Mouse (Mus musculus): ENCODE results near the gene Stk39.
"Not testable (repeated sequence)": the region's sequence is repeated elsewhere in the genome, so short reads cannot be mapped to it uniquely, and the experiment has no call there.

Stk39 gene

DNA sequence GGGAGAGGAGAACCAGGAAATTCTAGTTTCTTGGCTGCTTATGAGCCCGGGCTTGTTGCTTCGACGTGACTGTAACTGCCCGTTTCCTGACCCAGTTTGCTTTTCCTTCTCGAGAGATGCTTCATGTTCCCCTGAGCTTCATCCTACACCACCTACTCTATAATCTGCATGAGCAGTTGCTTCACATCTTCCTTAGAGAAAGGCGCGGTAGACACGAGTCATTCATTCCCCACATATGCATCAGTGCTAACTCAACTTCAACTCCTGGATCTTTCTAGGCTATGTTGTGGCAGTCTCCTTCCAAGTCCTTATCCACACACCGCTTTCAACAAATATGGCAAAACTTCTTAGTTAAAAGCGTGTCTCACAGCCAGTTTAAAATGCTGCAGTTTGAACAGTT is 184.0 kb downstream of the Stk39 start:
- DNase-seq (ENCODE audit: low spot score) = no peak

DNA sequence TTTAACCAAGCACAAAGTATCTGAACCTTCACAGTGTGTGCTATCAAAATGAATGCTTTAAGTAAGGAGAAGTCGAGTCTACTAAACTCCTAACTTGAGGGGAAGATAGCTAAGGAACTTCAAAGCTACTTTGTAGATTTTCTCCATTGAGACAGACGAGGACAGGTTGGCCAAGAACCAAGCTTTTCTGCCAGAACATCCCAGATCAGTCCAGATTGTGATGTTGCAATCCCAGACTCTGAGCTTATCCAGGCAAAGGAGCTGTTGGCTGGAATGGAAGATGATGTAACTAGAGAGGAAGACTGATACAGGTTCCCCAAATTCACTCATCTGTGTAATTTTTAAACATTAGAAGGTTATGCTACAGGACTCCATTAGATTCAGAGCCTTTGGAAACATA is 187.7 kb downstream of the Stk39 start:
- DNase-seq (ENCODE audit: low spot score) = no peak

DNA sequence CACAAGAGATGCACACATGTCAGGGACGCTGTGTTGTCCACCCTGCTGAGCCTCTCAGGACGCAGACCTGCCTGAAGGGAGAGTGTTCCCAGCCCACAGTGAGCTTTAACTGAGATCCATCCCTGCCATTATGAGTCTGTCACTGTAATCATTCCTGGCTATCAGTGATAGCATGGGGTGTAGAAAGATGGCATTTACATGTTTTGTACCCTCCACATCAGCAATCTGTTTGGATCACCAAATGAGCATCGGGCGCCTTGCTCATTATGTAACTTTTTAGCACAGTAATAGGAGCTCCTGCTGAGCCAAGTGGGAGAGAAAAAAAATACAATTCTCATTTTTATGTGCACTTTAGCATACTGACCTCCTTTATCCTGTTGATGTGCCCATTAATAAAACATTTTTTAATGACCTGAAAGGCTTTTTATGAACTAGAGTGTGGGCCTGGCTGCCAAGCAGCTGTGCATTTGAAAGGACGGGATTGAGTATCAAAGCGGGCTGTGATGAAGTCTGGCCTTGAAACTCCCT is 189.0 kb downstream of the Stk39 start:
- DNase-seq (ENCODE audit: low spot score) = no peak

DNA sequence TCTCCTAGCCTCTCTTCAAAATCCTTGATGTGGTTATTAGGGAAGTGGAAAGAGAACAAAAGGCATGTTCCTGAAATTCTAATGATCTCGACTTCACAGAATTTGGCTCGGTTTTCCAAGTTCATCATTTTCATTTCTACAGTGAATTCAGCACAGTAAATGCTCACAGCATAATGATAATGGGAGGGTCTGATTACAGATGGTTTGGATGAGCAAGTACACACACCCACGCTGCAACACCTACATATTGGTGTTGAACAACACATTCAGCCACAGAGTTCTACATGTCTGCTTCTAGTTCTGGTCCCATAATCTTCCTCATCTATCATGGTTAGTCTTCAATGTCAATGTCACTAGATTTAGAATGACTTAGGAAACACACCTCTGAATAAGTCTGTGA is 190.5 kb downstream of the Stk39 start:
- no peak for DNase-seq (ENCODE audit: low spot score)

- no peak for DNase-seq (ENCODE audit: low spot score)
These were observed 200.8 kb downstream of the Stk39 start for GRCm38 (mm10) chr2:68271301-68271700.

DNA sequence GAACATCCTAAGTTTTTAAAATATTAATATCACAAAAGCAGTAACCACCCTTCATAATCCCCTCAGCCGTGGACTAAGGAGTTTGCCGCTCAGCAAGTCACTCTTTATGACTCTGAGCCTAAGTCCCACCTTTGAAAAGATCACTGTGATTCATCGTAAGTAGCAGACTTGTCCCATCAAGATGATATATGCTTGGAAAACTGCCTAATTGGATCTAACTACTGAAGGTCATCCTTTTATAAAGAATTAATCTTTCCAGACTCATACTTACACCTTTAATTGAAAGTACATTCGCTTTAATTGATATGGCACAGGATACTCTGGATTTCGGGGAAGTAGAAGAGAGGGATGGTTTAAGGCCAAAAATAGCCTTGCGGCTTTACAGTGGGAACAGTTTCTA is 201.2 kb downstream of the Stk39 start:
- no peak for DNase-seq (ENCODE audit: low spot score)

DNA sequence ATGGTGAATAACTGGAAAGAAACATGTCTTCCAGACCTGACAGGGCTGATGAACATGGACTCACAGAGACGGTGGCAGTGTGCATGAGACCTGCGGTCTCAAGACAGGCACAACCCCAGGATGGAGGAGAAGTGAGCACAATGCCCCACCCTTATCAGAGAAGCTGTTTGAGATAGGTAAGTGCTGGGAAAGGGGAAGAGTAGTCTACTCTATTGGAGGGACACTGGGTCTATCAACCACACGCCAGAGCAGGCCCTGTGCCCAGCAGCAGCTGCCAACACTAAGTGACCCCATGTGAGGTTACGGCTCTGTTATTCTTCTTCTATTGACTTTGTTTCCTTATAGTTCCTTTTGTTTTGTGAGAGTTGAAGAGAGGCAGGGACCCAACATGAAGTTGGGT is 202.4 kb downstream of the Stk39 start:
- no peak for DNase-seq (ENCODE audit: low spot score)

DNA sequence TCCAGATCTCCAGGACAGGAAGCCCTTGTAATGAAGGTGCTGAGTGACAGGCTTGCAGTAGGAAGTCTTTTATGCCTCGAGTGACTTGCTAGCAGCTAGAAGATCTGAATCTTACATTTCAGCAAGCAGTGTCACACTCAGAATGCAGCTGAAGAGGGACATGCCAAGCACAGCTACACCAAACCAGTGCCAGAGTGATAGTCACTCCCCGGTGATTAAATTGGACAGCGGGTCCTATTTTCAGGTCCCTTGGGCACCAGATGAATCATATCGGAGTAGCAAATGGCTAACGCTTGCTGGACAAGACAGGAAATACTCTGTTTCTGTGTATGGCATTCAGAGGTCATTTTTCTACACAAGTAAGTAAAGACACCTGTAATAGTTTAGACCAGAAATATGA is 207.2 kb downstream of the Stk39 start:
- no peak for DNase-seq (ENCODE audit: low spot score)

DNA sequence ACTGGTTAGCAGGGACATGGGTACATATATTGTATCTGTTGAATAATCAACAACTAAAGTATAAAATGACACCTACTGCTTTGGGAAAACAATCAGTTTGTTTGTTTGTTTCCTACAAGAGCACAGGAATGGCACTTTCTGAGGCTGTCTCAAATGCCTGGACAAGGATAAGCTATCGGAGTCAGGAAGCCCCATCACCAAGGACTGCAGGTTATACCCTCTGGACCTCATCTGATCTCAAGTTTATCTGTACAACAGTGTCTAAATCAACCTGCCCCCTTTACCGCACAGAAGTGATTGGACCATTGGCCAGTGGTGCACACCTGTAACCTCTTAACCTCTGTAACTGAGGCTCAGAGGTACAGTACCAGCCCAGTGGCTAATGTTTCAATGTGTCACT is 211.2 kb downstream of the Stk39 start:
- DNase-seq (ENCODE audit: low spot score) = no peak

GRCm38 (mm10) chr2:68257571-68257970 is 214.5 kb downstream of the Stk39 start:
- DNase-seq (ENCODE audit: low spot score) = no peak

DNA sequence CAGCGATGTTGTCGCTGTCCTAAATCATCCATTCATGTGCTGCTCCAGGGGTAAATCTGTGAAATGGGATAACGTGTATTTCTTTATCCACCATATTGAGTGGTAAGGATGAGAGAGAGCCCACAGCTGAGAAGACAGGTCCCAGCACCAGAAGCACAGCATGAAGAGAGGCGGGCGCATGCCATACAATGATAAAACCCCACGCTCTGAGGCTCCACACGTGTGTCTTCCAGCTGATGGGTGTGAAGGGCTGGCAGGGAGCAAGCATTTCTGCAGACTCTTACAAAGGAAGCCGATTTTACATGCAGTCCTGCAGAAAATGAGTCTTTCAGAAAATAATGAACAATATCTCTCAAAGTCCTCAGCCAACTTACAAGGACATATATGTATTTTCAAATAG is 215.6 kb downstream of the Stk39 start:
- DNase-seq (ENCODE audit: low spot score) = no peak

DNA sequence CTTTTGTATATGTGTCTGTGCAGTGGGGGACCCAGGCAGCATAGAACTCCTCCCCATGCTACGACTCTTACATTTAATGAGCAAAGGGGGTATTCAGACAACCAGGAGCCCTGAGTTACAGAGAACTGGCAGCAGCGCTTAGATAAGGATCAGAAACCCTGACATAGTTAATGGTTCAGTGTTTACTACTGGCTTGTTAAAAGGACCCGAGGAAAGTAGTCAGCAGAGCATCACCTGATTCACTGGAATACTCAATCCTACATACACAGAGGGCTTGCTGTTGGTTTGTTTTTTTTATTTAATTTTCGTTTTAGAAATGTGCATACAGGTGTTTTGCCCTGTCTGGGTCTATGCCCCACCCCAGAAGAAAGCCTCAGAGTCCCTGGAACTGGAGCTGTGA is 217.3 kb downstream of the Stk39 start:
- DNase-seq (ENCODE audit: low spot score) = no peak

DNA sequence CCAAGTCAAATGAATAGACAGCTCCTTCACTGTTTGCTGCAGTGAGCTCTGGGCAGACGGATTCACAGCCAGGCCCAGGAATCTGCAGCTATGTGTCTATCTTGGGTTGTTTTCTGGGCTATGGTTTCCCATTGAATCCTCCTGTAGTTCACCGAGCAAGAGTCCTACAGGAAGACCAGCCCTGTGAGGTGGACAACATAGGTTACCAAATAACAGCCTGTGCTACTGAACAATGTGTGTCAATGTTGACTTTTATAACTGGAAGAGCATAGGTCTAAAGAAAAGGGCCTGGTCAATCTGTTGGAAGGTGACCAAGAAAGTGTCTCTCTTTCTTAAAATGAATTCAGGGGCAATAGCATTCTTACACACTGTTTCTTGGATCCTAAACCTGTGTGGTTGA is 218.8 kb downstream of the Stk39 start:
- no peak for DNase-seq (ENCODE audit: low spot score)

DNA sequence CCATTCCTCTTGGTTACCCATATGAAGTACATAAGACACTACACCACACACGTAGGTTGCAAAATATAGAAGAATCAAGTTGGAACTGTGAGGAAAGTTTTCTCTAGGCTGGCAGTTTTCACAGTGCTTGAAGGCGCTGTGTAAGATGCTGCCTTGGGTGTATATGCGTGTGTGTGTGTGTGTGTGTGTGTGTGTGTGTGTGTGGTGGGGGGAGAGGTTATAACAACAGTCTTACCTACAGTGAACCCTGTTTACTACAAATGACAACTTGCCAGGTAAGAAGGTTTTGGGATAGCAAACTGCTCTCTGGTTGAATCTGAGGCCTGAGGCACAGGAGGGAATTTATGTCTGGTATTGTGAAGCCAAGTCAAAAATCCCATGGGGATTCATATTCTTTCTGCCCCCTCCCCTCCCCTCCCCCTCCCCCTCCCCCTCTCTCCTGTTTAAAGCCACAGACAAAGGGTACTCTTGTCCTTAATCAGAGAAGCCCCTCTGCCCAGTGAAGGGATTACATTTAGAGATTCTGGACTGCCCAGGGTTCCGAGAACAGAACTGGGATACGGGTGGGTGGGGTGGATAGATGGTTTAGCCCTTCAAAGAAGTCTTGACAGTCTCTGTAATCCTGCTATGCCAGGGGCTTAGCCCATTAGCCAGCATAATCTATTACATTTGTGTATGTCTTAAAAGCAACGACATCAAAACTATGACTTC is 219.9 kb downstream of the Stk39 start:
- no peak for DNase-seq (ENCODE audit: low spot score)

GRCm38 (mm10) chr2:68250897-68251296 is 221.2 kb downstream of the Stk39 start:
- no peak for DNase-seq (ENCODE audit: low spot score)

DNA sequence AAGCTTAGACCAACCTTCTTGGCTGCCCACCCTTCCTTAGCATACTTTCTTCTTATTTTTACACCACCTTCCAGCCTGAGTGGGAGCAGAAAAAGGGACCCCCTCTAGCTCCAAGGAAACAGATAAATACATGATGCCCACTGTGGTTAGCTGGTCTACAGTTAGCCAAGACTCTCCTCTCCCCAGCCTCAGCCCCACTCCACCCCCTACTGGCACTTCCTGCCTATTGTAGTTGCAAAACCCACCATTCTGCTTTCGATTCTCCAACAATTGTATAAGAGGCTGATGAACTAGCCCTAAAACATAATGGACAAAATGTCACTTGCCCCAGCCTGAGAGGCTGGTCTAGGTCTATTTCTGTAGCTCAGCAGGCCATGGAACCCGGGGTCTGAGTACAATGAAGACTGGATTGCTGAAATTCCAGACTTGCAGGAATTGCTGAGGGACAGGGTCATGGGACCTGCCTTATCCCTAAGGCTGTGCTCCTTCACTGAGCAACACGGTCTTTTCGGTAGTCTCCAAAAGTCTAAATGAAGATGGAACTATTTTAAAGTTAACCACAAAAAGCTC is 222.1 kb downstream of the Stk39 start:
- DNase-seq (ENCODE audit: low spot score) = no peak

DNA sequence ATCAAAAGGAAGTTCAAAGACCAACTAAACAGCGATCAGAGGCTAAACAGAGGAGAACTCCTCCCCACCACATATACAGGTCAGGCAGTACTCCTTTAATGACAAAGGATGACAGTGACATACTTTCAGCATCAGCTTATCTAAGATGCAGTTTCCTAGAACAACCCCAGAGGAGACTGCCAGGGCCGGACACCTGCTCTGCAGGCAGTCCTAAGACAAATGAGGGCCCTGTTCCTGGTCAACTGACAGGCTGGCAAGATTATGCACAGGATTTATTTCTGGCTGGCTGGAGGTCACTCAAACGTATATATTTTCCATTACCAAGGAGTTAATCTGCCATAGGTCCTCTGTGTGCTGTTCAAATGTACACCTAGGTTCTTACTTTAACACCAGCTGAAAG is 225.8 kb downstream of the Stk39 start:
- no peak for DNase-seq (ENCODE audit: low spot score)

DNA sequence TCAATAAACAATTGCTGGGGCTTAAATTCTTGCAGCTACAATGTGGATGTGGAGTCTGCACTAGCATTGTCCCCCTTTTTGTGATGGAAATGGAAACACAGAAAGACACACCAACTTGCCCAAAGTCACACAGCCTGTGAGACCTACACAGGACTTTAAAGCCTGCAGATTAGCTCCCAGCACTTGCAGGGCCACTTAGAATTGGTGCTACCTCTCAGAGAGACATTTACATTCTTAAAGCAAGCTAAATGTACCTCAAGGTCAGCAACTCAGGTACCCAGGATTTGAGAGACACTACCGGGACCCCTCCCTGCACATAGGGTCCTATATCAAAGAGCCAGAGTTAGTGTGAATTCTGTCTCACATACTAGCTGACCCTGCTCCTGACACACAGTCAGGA is 227.5 kb downstream of the Stk39 start:
- no peak for DNase-seq (ENCODE audit: low spot score)

DNA sequence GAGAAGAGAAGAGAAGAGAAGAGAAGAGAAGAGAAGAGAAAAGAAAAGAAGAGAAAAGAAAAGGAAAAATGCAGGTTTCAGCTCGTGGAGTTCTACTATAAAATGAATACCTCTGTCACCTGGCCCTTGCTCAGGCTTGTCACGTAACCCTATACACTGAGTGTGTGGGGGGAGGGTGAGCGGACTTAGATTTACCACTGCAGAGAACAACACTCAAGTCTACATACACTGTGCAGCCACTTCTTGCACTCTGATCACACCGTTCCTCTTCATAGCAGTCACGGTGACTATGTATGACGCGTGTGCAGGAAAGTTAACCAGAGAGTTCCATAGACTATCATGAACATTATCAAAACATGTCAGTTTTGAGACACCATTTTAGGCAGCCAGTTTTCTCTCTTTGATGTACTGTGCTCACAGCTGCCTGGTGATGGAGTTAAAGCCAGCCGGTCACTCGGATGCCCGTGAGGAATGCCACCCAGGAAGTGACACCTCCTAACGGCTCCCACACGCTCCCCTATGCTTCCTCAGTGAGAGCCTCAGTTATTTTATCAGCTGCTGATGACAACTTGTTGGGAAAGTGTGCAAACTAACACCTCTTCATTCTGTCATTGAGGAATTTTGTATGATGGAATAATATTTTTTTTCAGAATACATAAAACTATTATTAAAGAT is 228.1 kb downstream of the Stk39 start:
- no peak for DNase-seq (ENCODE audit: low spot score)

- DNase-seq (ENCODE audit: low spot score) = no peak
These were observed 228.8 kb downstream of the Stk39 start for GRCm38 (mm10) chr2:68243273-68243672.

DNA sequence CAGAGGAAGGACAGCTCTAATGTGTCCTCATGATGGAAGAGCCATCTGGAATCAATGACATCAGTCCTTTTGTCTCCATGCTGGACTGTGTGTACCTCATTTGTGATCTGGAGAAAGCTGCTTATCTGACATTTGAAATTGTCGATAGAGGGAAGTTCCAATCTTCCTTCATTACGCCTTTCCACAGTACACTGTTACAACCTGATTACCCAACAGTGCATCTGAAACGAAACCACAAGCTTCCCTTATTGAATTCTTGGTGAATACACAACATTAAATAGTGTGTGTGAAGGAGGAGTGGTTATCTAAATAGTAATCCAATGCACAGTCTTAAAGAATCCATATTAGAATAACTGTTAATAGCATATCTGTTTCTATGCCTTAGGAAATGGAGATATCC is 230.0 kb downstream of the Stk39 start:
- DNase-seq (ENCODE audit: low spot score) = no peak

DNA sequence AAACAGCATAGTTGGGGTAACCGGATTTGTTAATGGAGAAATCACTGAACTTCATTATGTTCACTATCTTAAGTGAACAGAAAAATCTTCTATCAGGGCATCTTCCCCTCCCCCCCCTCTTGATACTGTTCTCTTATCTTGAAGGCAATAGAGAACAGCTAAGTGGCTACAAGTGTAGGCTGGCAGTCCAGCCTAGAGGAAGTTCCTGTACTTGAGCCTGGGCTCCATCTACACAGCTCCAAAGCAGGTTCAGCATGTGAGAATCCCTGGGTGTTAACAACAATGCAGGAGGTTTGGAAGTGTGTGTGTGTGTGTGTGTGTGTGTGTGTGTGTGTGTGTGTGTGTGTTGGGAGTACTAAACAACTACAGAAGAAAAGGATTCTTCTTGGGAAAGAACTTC is 230.4 kb downstream of the Stk39 start:
- no peak for DNase-seq (ENCODE audit: low spot score)

GRCm38 (mm10) chr2:68239415-68239814 is 232.7 kb downstream of the Stk39 start:
- not testable (repeated sequence) for DNase-seq (ENCODE audit: low spot score)
